Mouse (Mus musculus) Patski (cell line): Measurements from ENCODE around the gene Ccdc93. TPM values are rescaled to one million over a fixed set of nuclear protein-coding genes. Genes with fewer than 3 reads are reported as not detected.

Experiments used
- ATAC-seq: fragments of 100-300 bp; one replicate; pipeline ENCODE4 v1.8.0; 2021
- CTCF ChIA-PET: fragments of 350-600 bp; sonication (Branson Sonifier 250); formaldehyde crosslinking; loops from one replicate; lab custom pipeline; 2022; ENCODE audit warnings: inconsistent platforms; lab: Charles Lee
- POLR2A ChIA-PET: fragments of 350-600 bp; sonication (Branson Sonifier 250); formaldehyde crosslinking; loops from one replicate; lab custom pipeline; 2022; ENCODE audit warnings: antibody characterized with exemption, inconsistent platforms; lab: Charles Lee
- DNase-seq: peaks from one replicate; pipeline ENCODE4 v3.0.0-alpha.2; 2011; ENCODE audit warnings: low read depth, low spot score
- H3K27me3 ChIP-seq: fragments of 371-371 bp; one replicate; pipeline ENCODE4 v1.5.1; 2021
- CTCF ChIP-seq: fragments of 100-300 bp; IDR thresholded peaks from one replicate; pipeline ENCODE4 v1.5.1; 2021
- in situ Hi-C: fragments of 300-500 bp; cut with MboI; formaldehyde crosslinking; loops from 3 replicates; pipeline ENCODE4 v1.11.1; 2018; ENCODE audit warnings: low pct_unique_long_range_greater_than_20kb, mixed read lengths
- polyA plus RNA-seq: library from polyadenylated mRNA; unstranded; gene quantifications from one replicate; pipeline ENCODE4 v1.2.3, GENCODE M21; 2021

The Ccdc93 gene
- polyA plus RNA-seq, 1 experiment from 2014 or later, result 22.0 TPM

DNA sequence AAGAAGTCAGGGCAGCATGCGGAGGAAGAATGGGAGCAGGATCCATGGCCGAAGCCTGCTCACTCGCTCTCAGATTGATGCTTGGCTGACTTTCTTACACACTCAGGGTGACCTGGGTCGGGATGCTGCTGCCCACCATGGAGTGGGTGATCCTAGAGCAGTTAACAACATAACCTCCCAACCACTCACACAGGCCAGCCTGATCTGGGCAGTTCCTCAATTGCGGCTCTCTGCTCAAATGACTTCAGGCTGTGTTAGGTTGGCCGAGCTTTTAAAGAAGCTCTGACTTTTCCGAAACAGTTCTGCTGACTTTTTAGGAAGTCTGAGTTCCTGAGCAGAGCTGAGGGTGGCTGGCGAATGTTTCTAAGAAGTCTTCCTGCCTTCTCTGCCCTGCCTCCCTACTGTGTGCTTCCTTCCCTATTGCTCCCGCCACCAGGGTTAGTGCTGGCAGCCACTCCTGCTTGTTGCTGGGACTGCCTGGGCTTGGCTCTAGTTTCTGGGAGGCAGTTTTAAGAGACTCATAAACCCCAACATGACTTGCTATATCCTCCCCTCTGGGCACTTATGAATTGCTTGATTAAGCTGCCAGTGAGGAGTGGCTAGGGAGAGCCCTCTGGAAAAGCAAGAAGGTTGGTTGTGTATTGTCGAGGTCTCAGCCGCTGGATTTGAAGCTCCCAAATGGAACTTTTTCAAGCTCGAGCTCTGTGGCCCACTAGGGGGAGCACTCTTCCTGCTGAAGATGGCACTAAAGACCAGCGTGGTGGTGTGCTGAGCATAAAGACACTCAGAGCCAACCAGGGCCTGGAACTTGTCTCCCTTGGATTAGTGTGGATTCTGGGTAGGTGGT, 9.9 kb downstream of the Ccdc93 start:
- in situ Hi-C loops, result loop anchor here (5.0 kb wide), 1 partner anchor 107 kb away; no protein-coding TSS in a partner anchor
- no peaks in the 10 kb centered on the region for H3K27me3 ChIP-seq
- ATAC-seq, result peak; percentile 83
- DNase-seq, result no peak
- TF ChIP-seq CTCF, result peak; percentile 95
- POLR2A ChIA-PET, result no interaction called here
- CTCF ChIA-PET, result interaction anchor here (0.6 to 3.2 kb wide), 14 partner anchors 8 to 1283 kb away, joined by 3 to 21 read pairs (median 3); no protein-coding TSS in a partner anchor

DNA sequence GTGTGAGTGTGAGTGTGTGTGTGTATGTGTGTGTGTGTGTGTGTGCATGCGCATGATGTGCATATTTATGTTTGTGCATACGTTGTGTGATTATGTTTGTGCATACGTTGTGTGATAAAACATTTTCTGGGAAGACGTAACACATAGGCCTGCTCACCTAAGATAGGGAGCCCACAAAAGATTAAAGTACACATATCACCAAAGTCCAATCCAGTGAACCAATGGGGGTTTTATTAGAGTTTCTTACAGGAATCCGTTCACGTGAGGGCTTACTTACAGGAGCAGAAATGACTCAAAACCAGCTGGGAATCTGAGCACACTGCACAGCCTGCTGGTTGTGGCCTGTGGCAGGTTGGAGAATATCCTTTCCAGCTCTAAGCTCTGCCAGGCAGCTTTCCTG, 13.3 kb downstream of the Ccdc93 start:
- POLR2A ChIA-PET, result no interaction called here
- ATAC-seq (no peak), DNase-seq (no peak)
- TF ChIP-seq CTCF, result no peak
- H3K27me3 ChIP-seq, result no peaks in the 10 kb centered on the region
- CTCF ChIA-PET, result no interaction called here
- in situ Hi-C loops, result loop anchor here (5.0 kb wide), 1 partner anchor 103 kb away; no protein-coding TSS in a partner anchor

DNA sequence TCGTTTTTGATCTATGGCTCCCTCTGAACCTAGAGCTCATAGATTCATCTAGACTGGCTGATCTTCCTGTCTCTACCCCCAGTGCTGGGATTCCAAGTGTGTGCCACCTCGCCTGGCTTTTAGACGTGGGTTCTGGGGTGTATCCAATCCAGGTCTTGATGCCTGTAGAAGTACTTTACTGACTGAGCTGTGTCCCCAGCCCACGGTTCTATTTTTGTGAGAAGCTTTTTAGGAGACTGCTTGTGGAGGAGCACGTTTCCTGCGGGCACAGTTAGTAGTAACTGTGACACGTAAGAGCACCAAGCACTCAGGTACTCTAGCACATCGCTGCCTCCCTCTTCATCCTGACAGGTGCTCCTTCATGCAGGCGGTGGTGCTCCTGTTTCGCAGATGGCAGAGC, 16.4 kb downstream of the Ccdc93 start:
- ATAC-seq (no peak), DNase-seq (no peak)
- H3K27me3 ChIP-seq, result no peaks in the 10 kb centered on the region
- TF ChIP-seq CTCF, result no peak
- POLR2A ChIA-PET, result no interaction called here
- in situ Hi-C loops, result no loop called here
- CTCF ChIA-PET, result interaction anchor here (2.1 kb wide), 1 partner anchor 16 kb away, joined by 6 read pairs; no protein-coding TSS in a partner anchor

DNA sequence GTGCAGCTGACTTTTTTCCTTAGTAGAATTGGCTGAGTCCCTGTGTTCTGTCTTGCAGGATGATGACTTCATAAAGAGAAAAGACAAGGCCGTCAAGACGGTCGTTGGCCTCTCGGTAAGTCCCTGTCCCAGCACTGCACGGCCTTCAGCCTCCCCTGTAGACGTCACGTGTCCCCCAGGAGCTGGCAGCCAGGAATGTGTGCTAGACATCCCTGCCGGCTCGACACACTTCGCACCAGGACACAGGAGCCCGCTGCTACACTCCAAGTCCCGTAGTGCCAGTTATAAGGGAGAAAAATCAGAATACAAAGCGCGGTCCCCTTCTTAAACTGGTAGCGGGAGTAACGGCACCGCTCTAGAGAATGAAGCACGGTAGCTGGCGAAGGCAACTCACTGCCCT, 17.3 kb downstream of the Ccdc93 start:
- no peaks in the 10 kb centered on the region for H3K27me3 ChIP-seq
- in situ Hi-C loops, result no loop called here
- ChIA-PET CTCF (interaction anchor here (0.9 to 2.1 kb wide), 3 partner anchors 14 to 101 kb away, joined by 3 to 6 read pairs (median 3); no protein-coding TSS in a partner anchor), POLR2A (no interaction called here)
- no peak for TF ChIP-seq CTCF
- ATAC-seq, result no peak
- DNase-seq, result no peak

DNA sequence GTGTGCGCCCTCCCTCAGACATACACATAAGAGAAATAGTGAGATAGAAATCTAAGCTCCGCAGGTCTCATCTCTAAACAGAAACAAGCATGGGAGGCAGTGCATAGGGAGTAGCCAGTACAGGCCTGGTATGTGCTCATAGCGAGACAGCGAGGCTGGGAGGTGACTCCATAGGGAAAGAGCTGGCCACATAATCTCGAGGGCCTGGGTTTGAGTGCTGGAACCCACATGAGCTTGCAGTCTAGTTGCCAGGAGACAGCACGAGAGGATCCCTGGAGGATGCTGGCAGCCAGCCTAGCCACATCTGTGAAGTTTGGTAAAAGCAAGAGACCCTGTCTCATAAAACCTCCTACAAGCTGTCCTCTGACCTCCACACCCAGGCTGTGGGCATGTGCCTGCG, 20.2 kb downstream of the Ccdc93 start:
- no peak for TF ChIP-seq CTCF
- H3K27me3 ChIP-seq, result no peaks in the 10 kb centered on the region
- CTCF ChIA-PET, result interaction anchor here (1.3 to 3.9 kb wide), 3 partner anchors 10 to 111 kb away, joined by 3 to 21 read pairs (median 13); no protein-coding TSS in a partner anchor
- no peak for DNase-seq
- in situ Hi-C loops, result no loop called here
- ATAC-seq, result no peak
- POLR2A ChIA-PET, result interaction anchor here (0.6 to 0.9 kb wide), 2 partner anchors 25 to 1527 kb away, joined by 3 to 4 read pairs; no protein-coding TSS in a partner anchor

DNA sequence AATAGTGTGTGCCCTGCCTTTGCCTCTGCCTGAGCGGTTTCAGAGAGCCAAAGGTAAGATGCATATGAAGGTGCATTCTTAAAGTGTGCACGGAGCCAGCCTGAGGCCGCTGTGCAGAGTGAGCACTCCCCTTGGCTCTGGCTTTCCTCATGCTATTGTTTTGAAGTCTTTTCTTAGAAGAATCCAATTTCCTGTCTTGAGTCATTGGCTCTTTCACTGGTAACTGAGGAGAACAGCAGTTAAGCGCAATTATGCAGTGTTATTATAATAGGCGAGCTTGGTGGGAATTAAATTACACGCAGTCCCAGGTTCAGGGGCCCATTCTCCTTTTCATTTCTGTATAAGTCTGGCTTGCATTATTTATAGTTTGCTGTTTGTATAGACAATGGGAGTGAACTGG, 21.6 kb downstream of the Ccdc93 start:
- POLR2A ChIA-PET, result interaction anchor here (0.5 kb wide), 1 partner anchor 24 kb away, joined by 4 read pairs; no protein-coding TSS in a partner anchor
- DNase-seq, result no peak
- no peak for ATAC-seq
- no peak for TF ChIP-seq CTCF
- CTCF ChIA-PET, result interaction anchor here (1.3 to 3.9 kb wide), 3 partner anchors 9 to 110 kb away, joined by 3 to 21 read pairs (median 13); no protein-coding TSS in a partner anchor
- in situ Hi-C loops, result no loop called here
- no peaks in the 10 kb centered on the region for H3K27me3 ChIP-seq

DNA sequence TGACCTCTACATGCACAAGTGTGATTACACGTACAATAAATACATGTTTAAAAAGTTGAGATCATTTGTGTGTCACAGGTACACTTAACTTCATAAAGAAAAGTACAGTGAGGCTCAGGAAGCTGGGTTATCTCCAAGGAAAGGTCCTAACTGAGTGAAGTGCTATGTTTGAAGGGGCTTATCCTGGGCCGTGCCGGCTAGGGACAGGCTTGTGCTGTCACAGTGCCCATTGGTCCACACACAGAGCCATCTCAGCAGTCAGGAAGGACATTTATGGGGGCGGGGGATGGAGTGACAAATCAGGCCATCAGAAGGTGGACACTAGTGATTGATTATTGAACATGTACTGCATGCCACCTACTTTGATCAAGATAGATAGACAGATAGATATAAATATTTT, 22.2 kb downstream of the Ccdc93 start:
- no peak for ATAC-seq
- DNase-seq, result no peak
- ChIA-PET POLR2A (no interaction called here), CTCF (interaction anchor here (3.3 to 3.9 kb wide), 2 partner anchors 8 to 13 kb away, joined by 13 to 21 read pairs; no protein-coding TSS in a partner anchor)
- no peaks in the 10 kb centered on the region for H3K27me3 ChIP-seq
- in situ Hi-C loops, result no loop called here
- no peak for TF ChIP-seq CTCF

DNA sequence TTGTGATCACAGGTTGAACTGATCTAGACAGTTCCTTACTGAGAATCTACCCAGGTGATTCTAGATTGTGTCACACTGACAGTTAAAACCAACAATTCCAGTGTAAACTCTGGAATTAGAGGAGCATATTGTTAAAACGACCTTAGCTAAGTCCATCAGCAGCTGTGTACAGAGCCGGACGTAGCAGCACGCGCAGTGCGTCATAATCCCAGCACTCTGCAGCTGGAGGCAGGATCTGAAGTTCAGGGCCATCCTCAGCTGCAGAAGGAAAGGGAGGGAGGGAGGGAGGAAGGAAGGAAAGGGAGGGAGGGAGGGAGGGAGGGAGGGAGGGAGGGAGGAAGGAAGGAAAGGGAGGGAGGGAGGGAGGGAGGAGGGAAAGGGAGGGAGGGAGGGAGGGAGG, 24.1 kb downstream of the Ccdc93 start:
- no peak for TF ChIP-seq CTCF
- CTCF ChIA-PET, result interaction anchor here (1.1 to 2.0 kb wide), 4 partner anchors 8 to 17 kb away, joined by 3 to 4 read pairs (median 4); no protein-coding TSS in a partner anchor
- in situ Hi-C loops, result no loop called here
- no peaks in the 10 kb centered on the region for H3K27me3 ChIP-seq
- DNase-seq (no peak), ATAC-seq (no peak)
- POLR2A ChIA-PET, result no interaction called here

DNA sequence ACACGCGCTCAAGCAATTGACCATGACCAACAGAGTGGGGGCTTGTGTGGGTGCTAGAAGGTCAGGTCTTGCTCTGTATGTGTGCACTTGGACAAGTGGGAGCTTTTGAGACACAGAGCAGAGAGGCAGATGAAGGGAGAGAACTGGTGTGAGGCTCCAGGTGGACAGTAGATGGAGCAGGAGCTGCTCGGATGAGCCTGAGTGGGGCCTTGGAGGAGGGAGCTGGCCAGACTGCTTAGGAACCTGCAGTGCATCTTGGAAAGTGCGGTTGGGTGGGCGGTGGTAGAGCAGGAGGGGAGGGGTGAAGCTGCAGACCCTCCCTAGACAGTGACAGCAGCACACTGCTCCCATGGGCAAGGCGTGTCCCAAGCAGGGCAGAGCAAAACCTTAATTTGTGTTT, 29.2 kb downstream of the Ccdc93 start:
- TF ChIP-seq CTCF, result no peak
- H3K27me3 ChIP-seq, result no peaks in the 10 kb centered on the region
- no peak for DNase-seq
- ChIA-PET POLR2A (no interaction called here), CTCF (interaction anchor here (2.3 kb wide), 1 partner anchor 9 kb away, joined by 13 read pairs; no protein-coding TSS in a partner anchor)
- in situ Hi-C loops, result no loop called here
- no peak for ATAC-seq

DNA sequence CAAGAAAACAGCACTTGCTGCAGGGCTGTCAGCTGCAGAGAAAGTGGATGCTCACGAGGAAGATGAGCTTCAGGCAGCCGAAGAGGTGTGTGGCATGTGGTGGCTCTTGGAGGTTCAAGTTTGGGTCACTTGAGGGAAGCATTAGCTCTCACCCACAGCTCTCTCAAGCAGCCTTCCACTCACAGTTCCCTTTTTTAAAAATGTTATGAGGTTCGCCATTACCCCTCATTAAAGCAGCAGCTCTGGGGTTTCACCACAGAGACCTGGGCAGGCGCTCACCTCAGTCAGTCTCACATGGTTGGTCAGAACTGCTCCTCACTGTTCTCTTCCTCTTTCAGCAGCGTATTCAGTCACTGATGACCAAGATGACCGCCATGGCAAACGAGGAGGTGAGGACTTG, 31.0 kb downstream of the Ccdc93 start:
- no peaks in the 10 kb centered on the region for H3K27me3 ChIP-seq
- POLR2A ChIA-PET, result no interaction called here
- DNase-seq, result no peak
- CTCF ChIA-PET, result interaction anchor here (2.3 kb wide), 1 partner anchor 10 kb away, joined by 13 read pairs; no protein-coding TSS in a partner anchor
- TF ChIP-seq CTCF, result no peak
- in situ Hi-C loops, result no loop called here
- no peak for ATAC-seq
